Mouse (Mus musculus) adrenal gland, adult 2 months (tissue): ENCODE results near the gene Ralgapa2. TPM values are rescaled to one million over a fixed set of nuclear protein-coding genes. Genes with fewer than 3 reads are reported as not detected.

ENCODE experiments used
- DNase-seq: peaks from one replicate; pipeline ENCODE4 v3.0.0; 2021
- long read RNA-seq: library from polyadenylated mRNA; stranded (forward); transcript quantifications from one replicate; pipeline ENCODE4 v2.0.0, GENCODE M21; 2021
- polyA plus RNA-seq: library from polyadenylated mRNA; depleted of rRNA; stranded (reverse); fragments of >200 nt; gene quantifications from 2 replicates; pipeline ENCODE4 v1.2.3, GENCODE M21; 2012; rRNA removed
- total RNA-seq, 2 experiments: library from RNA; stranded (reverse); gene quantifications; 2 replicates each; pipeline ENCODE4 v1.2.3; 2021

Ralgapa2 gene
- total RNA-seq (10 to 100 TPM; 22.1 to 28.4 TPM), polyA plus RNA-seq (10.2 and 12.9 TPM in 2 replicates)
- long read RNA-seq, partial matches to known transcripts = 1 of 1 reads
- long read RNA-seq, other reads (novel, unspliced or antisense) = 0 of 1 reads

GRCm38 (mm10) chr2:146511911-146512580 lies at the start of gene Ralgapa2:
Gene Ralgapa2, minus strand, starts transcription at chr2:146512344.
- DNase-seq = peak; percentile 100

GRCm38 (mm10) chr2:146561505-146561904 lies 49.4 kb upstream of the Ralgapa2 start:
- DNase-seq = no peak

- DNase-seq = no peak
These were observed 48.5 kb upstream of the Ralgapa2 start for GRCm38 (mm10) chr2:146560633-146561043.

GRCm38 (mm10) chr2:146556148-146556547 lies 44.0 kb upstream of the Ralgapa2 start:
- no peak for DNase-seq

GRCm38 (mm10) chr2:146555351-146555750 lies 43.2 kb upstream of the Ralgapa2 start:
- no peak for DNase-seq

DNA sequence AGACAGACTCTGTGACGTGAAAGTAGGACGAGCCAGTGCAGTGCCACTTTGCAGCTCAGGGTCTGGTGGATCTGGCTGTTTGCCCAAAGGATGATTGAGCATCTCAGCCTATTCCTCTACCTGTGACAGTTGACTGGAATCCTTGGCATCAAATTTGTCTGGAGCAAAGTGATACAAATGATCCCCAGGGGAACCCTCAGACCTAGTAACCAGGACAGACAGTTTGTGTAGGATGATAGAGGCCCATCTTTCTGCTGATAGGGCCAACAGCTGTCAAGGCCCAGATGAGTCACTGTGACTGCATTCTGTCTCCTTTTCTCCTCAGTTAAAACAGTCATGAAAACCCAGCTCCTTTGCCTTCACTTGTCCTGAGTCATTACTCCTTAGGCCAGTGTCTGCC lies 41.6 kb upstream of the Ralgapa2 start:
- DNase-seq = peak; percentile 30

DNA sequence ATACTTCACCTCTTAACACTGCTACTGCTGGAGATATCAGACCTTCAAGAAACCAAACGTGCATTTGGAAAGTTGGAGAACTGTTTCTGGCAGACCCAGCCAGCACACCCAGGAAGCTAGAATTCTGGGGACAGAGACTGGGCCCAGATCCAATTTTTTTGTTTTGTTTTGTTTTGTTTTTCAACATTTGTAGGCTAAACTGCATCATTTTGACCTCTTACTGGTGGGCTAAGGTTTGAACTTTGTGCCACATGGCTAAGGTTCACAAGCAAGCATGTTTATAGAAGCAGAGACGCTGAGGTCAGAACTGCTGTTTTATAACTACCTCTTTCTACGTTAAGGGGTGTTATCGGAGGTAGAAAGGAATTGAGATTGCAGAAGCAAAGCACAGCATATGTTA lies 39.7 kb upstream of the Ralgapa2 start:
- DNase-seq = no peak

GRCm38 (mm10) chr2:146549111-146549776 lies 37.1 kb upstream of the Ralgapa2 start:
- DNase-seq = no peak

GRCm38 (mm10) chr2:146544155-146544814 lies 32.1 kb upstream of the Ralgapa2 start:
- DNase-seq = no peak

GRCm38 (mm10) chr2:146533118-146533949 lies 21.2 kb upstream of the Ralgapa2 start:
- peak; percentile 29 for DNase-seq

- DNase-seq = no peak
These were observed 20.3 kb upstream of the Ralgapa2 start for GRCm38 (mm10) chr2:146532493-146532892.

- DNase-seq = no peak
These were observed 13.3 kb upstream of the Ralgapa2 start for GRCm38 (mm10) chr2:146525483-146525882.

DNA sequence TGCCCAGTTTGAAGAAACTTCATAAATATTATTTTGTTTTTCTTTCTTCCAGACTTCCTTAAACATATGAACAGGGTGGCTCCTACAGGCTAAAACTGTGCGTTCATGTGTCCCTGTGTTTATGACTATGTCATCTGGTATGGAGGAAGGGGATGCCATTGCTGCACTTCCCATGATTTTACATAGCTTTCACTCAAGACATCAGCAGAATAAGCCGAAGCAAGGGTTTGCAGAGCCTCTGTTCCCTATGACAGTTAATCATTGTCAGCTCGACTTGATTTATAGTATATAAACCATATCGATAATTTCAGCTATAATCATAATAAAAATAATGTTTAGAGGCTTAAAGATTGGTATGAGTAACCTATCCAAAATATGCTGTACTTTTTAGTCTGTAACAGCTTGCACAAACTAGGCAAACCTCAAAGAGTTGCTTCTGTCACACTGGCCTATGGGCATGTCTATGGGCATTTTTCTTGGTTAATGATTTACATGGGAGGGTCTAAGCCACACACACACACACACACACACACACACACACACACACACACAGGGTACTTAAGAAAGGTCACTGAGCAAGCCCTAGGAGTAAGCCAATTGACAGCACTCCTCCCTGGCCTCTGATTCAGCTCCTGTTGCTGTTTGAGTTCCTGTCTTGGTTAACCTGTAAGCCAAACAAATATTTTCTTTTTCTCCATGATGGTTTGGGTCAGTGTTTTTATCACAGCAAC lies 12.7 kb upstream of the Ralgapa2 start:
- DNase-seq = no peak

GRCm38 (mm10) chr2:146516894-146517293 lies 4.8 kb upstream of the Ralgapa2 start:
- DNase-seq = no peak

GRCm38 (mm10) chr2:146515081-146515480 lies 2.9 kb upstream of the Ralgapa2 start:
- no peak for DNase-seq

- DNase-seq = no peak
These were observed 407 bp upstream of the Ralgapa2 start for GRCm38 (mm10) chr2:146512581-146512920.

DNA sequence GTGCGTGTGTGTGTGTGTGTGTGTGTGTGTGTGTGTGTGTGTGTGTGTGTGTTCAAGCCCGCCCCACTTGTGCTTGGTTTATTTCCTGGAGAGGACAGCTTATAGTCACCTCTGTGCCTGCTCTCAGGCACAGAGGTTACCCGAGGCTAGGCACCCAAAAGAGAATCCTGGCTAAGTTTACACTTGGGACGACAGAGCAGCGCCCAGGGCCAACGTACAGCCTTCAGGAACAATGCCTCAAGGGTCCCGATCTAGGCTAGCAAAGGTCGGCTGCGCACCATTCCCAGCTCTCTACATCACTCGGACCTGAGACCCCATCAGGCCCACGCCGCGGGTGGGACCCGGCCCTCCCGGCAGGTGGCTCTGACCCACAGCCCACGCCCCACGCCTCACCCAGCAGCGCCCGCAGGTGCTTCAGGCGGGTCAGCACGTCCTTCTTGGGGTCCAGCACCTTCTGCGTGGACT lies 711 bp downstream of the Ralgapa2 start:
- DNase-seq = no peak

DNA sequence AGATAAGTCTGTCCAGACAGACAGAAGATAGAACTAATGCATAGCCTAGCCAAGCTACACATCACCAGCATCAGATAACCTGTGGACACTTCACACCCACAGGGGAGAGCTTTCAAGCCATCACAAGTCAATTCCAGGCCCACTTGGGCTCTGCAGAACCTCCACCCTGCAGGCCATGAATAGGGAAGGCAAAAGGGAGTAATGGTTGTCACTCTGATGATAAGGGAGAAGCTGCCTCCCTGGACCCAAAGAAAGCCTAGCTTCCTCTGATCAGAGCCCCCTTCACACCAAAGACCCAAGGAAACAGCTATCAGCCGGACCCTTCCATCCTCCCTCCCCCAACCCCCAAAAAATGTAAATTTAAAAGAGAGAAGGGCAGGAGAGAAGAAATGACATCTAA lies 1.4 kb downstream of the Ralgapa2 start:
- no peak for DNase-seq

GRCm38 (mm10) chr2:146502578-146503311 lies 9.4 kb downstream of the Ralgapa2 start:
- peak; percentile 45 for DNase-seq

DNA sequence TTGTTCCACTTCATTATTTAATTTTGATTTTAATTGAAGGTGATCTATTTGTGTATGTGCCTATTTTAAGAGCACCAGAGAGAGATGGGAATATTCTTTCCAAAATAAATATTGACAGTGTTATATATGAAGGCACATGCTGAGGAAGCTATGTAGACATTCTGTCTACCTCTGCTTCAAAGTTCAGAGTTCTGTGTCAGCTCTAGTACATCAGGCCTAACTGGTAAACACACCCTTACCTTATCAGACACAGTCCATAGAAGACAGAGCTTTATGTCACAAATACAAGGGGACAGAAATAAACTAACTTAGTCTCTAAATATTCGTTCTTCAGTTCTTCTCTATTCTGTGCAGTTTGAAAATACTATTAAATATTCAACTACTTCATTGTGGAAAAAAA lies 12.1 kb downstream of the Ralgapa2 start:
- no peak for DNase-seq

- DNase-seq = no peak
These were observed 13.0 kb downstream of the Ralgapa2 start for GRCm38 (mm10) chr2:146499111-146499510.
